Mouse (Mus musculus): ENCODE results near the gene Mif4gd. TPM values are rescaled to one million over a fixed set of nuclear protein-coding genes. Genes with fewer than 3 reads are reported as not detected.
"Not testable (repeated sequence)": the region's sequence is repeated elsewhere in the genome, so short reads cannot be mapped to it uniquely, and the experiment has no call there.

Mif4gd gene
- polyA plus RNA-seq, 1 experiment: 215 TPM

- Histone ChIP-seq H3K36me3 (ENCODE audit: control insufficient read depth, insufficient read depth, low read length) (peaks cover 24% of the 10 kb centered on the region), H3K27ac (ENCODE audit: control insufficient read depth, insufficient read depth, low read length) (no peak overlapping the region), H3K4me1 (replicated peaks; ENCODE audit: control insufficient read depth, insufficient read depth, low read length) (peaks cover 7% of the 10 kb centered on the region), H3K27me3 (ENCODE audit: control insufficient read depth, insufficient read depth, low read length) (no peaks in the 10 kb centered on the region), H3K4me3 (ENCODE audit: control insufficient read depth, insufficient read depth, low read length) (no peak overlapping the region)
- TF ChIP-seq POLR2A (IDR thresholded peaks at IDR 0.05; ENCODE audit: control insufficient read depth, extremely low read depth, insufficient read depth, low read length, poor library complexity): no peak
- TF ChIP-seq CTCF (IDR thresholded peaks at IDR 0.05; ENCODE audit: borderline replicate concordance, control insufficient read depth, extremely low read depth, insufficient read depth, low read length, poor library complexity): no peak
- 93% methylated on average over 10 of the region's 10 CpGs for WGBS
- no peak for DNase-seq
Measured at GRCm38 (mm10) chr11:115649706-115650105, 36.9 kb upstream of the Mif4gd start.

- Histone ChIP-seq H3K4me3 (ENCODE audit: control insufficient read depth, insufficient read depth, low read length) (no peak overlapping the region), H3K27me3 (ENCODE audit: control insufficient read depth, insufficient read depth, low read length) (no peaks in the 10 kb centered on the region), H3K4me1 (replicated peaks; ENCODE audit: control insufficient read depth, insufficient read depth, low read length) (peaks cover 20% of the 10 kb centered on the region), H3K27ac (ENCODE audit: control insufficient read depth, insufficient read depth, low read length) (no peak overlapping the region), H3K36me3 (ENCODE audit: control insufficient read depth, insufficient read depth, low read length) (peaks cover 15% of the 10 kb centered on the region; the same call in 1 of the 2 replicates)
- WGBS: 64% methylated on average over 6 of the region's 6 CpGs
- DNase-seq: peak; percentile 59
- TF ChIP-seq CTCF (IDR thresholded peaks at IDR 0.05; ENCODE audit: borderline replicate concordance, control insufficient read depth, extremely low read depth, insufficient read depth, low read length, poor library complexity): no peak
- no peak for TF ChIP-seq POLR2A (IDR thresholded peaks at IDR 0.05; ENCODE audit: control insufficient read depth, extremely low read depth, insufficient read depth, low read length, poor library complexity)
Measured at GRCm38 (mm10) chr11:115647459-115647858, 34.7 kb upstream of the Mif4gd start.

DNA sequence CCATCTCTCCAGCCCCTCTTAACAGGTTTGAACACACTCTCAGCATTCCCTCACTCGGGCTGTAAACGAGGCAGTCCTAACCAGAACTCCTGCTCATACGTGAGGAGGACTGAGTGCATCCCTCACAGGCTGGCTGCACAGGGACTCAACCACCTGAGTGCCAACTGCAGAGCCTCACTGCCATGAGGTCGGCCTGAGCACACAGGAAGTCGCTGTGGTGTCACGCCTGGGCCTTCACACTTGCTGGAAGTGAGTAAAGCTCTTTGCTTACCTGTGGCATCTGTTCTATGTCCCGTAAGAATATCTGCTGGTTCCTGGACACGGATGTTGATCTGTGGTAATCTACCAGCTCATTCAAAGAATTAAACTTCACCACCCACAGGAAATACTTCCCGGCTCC, 33.7 kb upstream of the Mif4gd start:
- Histone ChIP-seq H3K27me3 (ENCODE audit: control insufficient read depth, insufficient read depth, low read length) (no peaks in the 10 kb centered on the region), H3K27ac (ENCODE audit: control insufficient read depth, insufficient read depth, low read length) (no peak overlapping the region), H3K36me3 (ENCODE audit: control insufficient read depth, insufficient read depth, low read length) (peaks cover 15% of the 10 kb centered on the region; the same call in 1 of the 2 replicates), H3K4me3 (ENCODE audit: control insufficient read depth, insufficient read depth, low read length) (no peak overlapping the region), H3K4me1 (replicated peaks; ENCODE audit: control insufficient read depth, insufficient read depth, low read length) (peaks cover 28% of the 10 kb centered on the region)
- DNase-seq: peak; percentile 25
- no peak for TF ChIP-seq POLR2A (IDR thresholded peaks at IDR 0.05; ENCODE audit: control insufficient read depth, extremely low read depth, insufficient read depth, low read length, poor library complexity)
- TF ChIP-seq CTCF (IDR thresholded peaks at IDR 0.05; ENCODE audit: borderline replicate concordance, control insufficient read depth, extremely low read depth, insufficient read depth, low read length, poor library complexity): no peak
- 62% methylated on average over 9 of the region's 9 CpGs for WGBS

GRCm38 (mm10) chr11:115645498-115645897, 32.7 kb upstream of the Mif4gd start:
- 91% methylated on average over 14 of the region's 14 CpGs for WGBS
- peaks cover 15% of the 10 kb centered on the region; the same call in 1 of the 2 replicates for H3K36me3 ChIP-seq (ENCODE audit: control insufficient read depth, insufficient read depth, low read length)
- H3K27me3 ChIP-seq (ENCODE audit: control insufficient read depth, insufficient read depth, low read length); H3K27ac ChIP-seq (ENCODE audit: control insufficient read depth, insufficient read depth, low read length); DNase-seq; H3K4me3 ChIP-seq (ENCODE audit: control insufficient read depth, insufficient read depth, low read length): not testable (repeated sequence)
- H3K4me1 ChIP-seq (replicated peaks; ENCODE audit: control insufficient read depth, insufficient read depth, low read length): peaks cover 37% of the 10 kb centered on the region

- DNase-seq: no peak
- Histone ChIP-seq H3K4me3 (ENCODE audit: control insufficient read depth, insufficient read depth, low read length) (no peak overlapping the region), H3K36me3 (ENCODE audit: control insufficient read depth, insufficient read depth, low read length) (peaks cover 10% of the 10 kb centered on the region; the same call in 1 of the 2 replicates), H3K27ac (ENCODE audit: control insufficient read depth, insufficient read depth, low read length) (no peak overlapping the region), H3K27me3 (ENCODE audit: control insufficient read depth, insufficient read depth, low read length) (no peaks in the 10 kb centered on the region), H3K4me1 (replicated peaks; ENCODE audit: control insufficient read depth, insufficient read depth, low read length) (peaks cover 48% of the 10 kb centered on the region)
- WGBS: 88% methylated on average over 13 of the region's 13 CpGs
- TF ChIP-seq POLR2A (IDR thresholded peaks at IDR 0.05; ENCODE audit: control insufficient read depth, extremely low read depth, insufficient read depth, low read length, poor library complexity) (no peak), CTCF (IDR thresholded peaks at IDR 0.05; ENCODE audit: borderline replicate concordance, control insufficient read depth, extremely low read depth, insufficient read depth, low read length, poor library complexity) (no peak)
Measured at GRCm38 (mm10) chr11:115644308-115644707, 31.5 kb upstream of the Mif4gd start.

DNA sequence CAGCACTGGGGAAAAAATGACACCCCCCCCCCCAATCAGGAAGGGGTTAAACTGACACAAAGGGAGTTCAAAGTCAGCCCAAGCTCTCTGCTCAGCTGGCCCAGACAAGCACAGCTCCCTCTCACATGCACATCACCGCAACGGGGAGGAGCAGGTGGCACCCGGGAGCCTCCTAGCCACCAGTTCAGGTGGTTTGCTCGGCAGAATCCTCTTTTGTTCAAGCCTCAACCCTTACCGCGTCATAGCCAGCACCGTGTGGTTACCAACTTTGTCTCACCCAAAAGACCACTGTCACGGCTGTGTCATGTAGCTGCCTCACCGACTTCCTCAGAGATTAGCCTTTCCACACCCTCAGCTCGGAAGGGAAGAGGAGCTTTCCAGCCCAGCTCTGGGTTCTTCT, 30.5 kb upstream of the Mif4gd start:
- DNase-seq: peak; percentile 80
- Histone ChIP-seq H3K27ac (ENCODE audit: control insufficient read depth, insufficient read depth, low read length) (peak overlapping the region; percentile 66), H3K4me3 (ENCODE audit: control insufficient read depth, insufficient read depth, low read length) (no peak overlapping the region), H3K27me3 (ENCODE audit: control insufficient read depth, insufficient read depth, low read length) (no peaks in the 10 kb centered on the region), H3K4me1 (replicated peaks; ENCODE audit: control insufficient read depth, insufficient read depth, low read length) (peaks cover 52% of the 10 kb centered on the region), H3K36me3 (ENCODE audit: control insufficient read depth, insufficient read depth, low read length) (peaks cover 4% of the 10 kb centered on the region; the same call in 1 of the 2 replicates)
- TF ChIP-seq POLR2A (IDR thresholded peaks at IDR 0.05; ENCODE audit: control insufficient read depth, extremely low read depth, insufficient read depth, low read length, poor library complexity) (no peak), CTCF (IDR thresholded peaks at IDR 0.05; ENCODE audit: borderline replicate concordance, control insufficient read depth, extremely low read depth, insufficient read depth, low read length, poor library complexity) (no peak)
- 10% methylated on average over 10 of the region's 10 CpGs for WGBS

GRCm38 (mm10) chr11:115642705-115643104, 29.9 kb upstream of the Mif4gd start:
- no peak for DNase-seq
- Histone ChIP-seq H3K27ac (ENCODE audit: control insufficient read depth, insufficient read depth, low read length) (peak overlapping the region; percentile 66), H3K4me1 (replicated peaks; ENCODE audit: control insufficient read depth, insufficient read depth, low read length) (peaks cover 52% of the 10 kb centered on the region), H3K36me3 (ENCODE audit: control insufficient read depth, insufficient read depth, low read length) (peaks cover 4% of the 10 kb centered on the region; the same call in 1 of the 2 replicates), H3K4me3 (ENCODE audit: control insufficient read depth, insufficient read depth, low read length) (no peak overlapping the region), H3K27me3 (ENCODE audit: control insufficient read depth, insufficient read depth, low read length) (no peaks in the 10 kb centered on the region)
- no peak for TF ChIP-seq POLR2A (IDR thresholded peaks at IDR 0.05; ENCODE audit: control insufficient read depth, extremely low read depth, insufficient read depth, low read length, poor library complexity)
- TF ChIP-seq CTCF (IDR thresholded peaks at IDR 0.05; ENCODE audit: borderline replicate concordance, control insufficient read depth, extremely low read depth, insufficient read depth, low read length, poor library complexity): no peak
- WGBS: 91% methylated on average over 2 of the region's 2 CpGs
